Mouse (Mus musculus) hindbrain, embryonic 13.5 days (tissue): ENCODE results near the gene Plxdc2. TPM values are rescaled to one million over a fixed set of nuclear protein-coding genes. Genes with fewer than 3 reads are reported as not detected.

Experiments used
- ATAC-seq: fragments of 200-750 bp; cut with Nextera tagmentation; 2 replicates; pipeline ENCODE4 v1.8.0; 2017; ENCODE audit warnings: moderate TSS enrichment; ENCODE audit not compliant: low FRiP score
- H3K27ac ChIP-seq: fragments of 300-500 bp; sonication (generic); 2 replicates; pipeline ENCODE4 v1.5.1; 2015; ENCODE audit warnings: inconsistent platforms, mild to moderate bottlenecking, moderate library complexity
- H3K27me3 ChIP-seq: fragments of 300-500 bp; sonication (generic); 2 replicates; pipeline ENCODE4 v1.6.1; 2015; ENCODE audit warnings: mild to moderate bottlenecking, inconsistent platforms
- H3K36me3 ChIP-seq: fragments of 300-500 bp; sonication (generic); 2 replicates; pipeline ENCODE4 v1.6.1; 2015; ENCODE audit warnings: mild to moderate bottlenecking, inconsistent platforms
- H3K4me1 ChIP-seq: fragments of 300-500 bp; sonication (generic); replicated peaks from 2 replicates; pipeline ENCODE4 v1.6.1; 2015; ENCODE audit warnings: inconsistent platforms
- H3K4me2 ChIP-seq: fragments of 300-500 bp; sonication (generic); 2 replicates; pipeline ENCODE4 v1.6.1; 2015; ENCODE audit warnings: inconsistent platforms, mild to moderate bottlenecking, moderate library complexity
- H3K4me3 ChIP-seq: fragments of 300-500 bp; sonication (generic); 2 replicates; pipeline ENCODE4 v1.5.1; 2015; ENCODE audit warnings: mild to moderate bottlenecking, inconsistent platforms
- H3K9ac ChIP-seq: fragments of 300-500 bp; sonication (generic); 2 replicates; pipeline ENCODE4 v1.6.1; 2015; ENCODE audit warnings: mild to moderate bottlenecking, inconsistent platforms
- H3K9me3 ChIP-seq: fragments of 300-500 bp; sonication (generic); 2 replicates; pipeline ENCODE4 v1.6.1; 2016; ENCODE audit warnings: inconsistent platforms
- WGBS: fragments of 180-500 bp; shearing (Covaris S2); methylation state at CpG from one replicate; pipeline ENCODE4 v1.1.7; 2015; 5-methylcytosine and 5-hydroxymethylcytosine counted together
- polyA plus RNA-seq: library from polyadenylated mRNA; unstranded; fragments of >200 nt; fragmentation: Nextera tagmentation; extraction: Ambion mirVana; gene quantifications from 2 replicates; pipeline ENCODE4 v1.2.1, GENCODE M21; 2015

The Plxdc2 gene
- polyA plus RNA-seq, 1 experiment from 2014 or later = 23.2 TPM

- Histone ChIP-seq H3K27me3 (no peaks in the 10 kb centered on the region), H3K36me3 (no peaks in the 10 kb centered on the region), H3K27ac (no peak overlapping the region), H3K4me2 (no peak overlapping the region), H3K9ac (no peak overlapping the region), H3K4me3 (no peak overlapping the region), H3K9me3 (no peaks in the 10 kb centered on the region), H3K4me1 (peaks cover 6% of the 10 kb centered on the region; the same call in 1 of the 2 replicates)
- ATAC-seq = no peak
- 86% methylated on average over 4 of the region's 4 CpGs for WGBS
These were observed 91.8 kb downstream of the Plxdc2 start for GRCm38 (mm10) chr2:16447936-16448335.

GRCm38 (mm10) chr2:16450838-16451665 is 94.9 kb downstream of the Plxdc2 start:
- H3K27me3 ChIP-seq = no peaks in the 10 kb centered on the region
- no peak overlapping the region for H3K27ac ChIP-seq
- H3K9me3 ChIP-seq = no peaks in the 10 kb centered on the region
- H3K4me3 ChIP-seq = no peak overlapping the region
- no peak overlapping the region for H3K9ac ChIP-seq
- ATAC-seq = peak; percentile 76
- 53% methylated on average over 7 of the region's 7 CpGs for WGBS
- peaks cover 6% of the 10 kb centered on the region; the same call in 1 of the 2 replicates for H3K4me1 ChIP-seq
- no peak overlapping the region for H3K4me2 ChIP-seq
- H3K36me3 ChIP-seq = no peaks in the 10 kb centered on the region

GRCm38 (mm10) chr2:16451666-16452009 is 95.5 kb downstream of the Plxdc2 start:
- Histone ChIP-seq H3K4me2 (no peak overlapping the region), H3K4me1 (peaks cover 10% of the 10 kb centered on the region; the same call in 1 of the 2 replicates), H3K9ac (no peak overlapping the region), H3K4me3 (no peak overlapping the region), H3K36me3 (no peaks in the 10 kb centered on the region), H3K27ac (no peak overlapping the region), H3K27me3 (no peaks in the 10 kb centered on the region), H3K9me3 (no peaks in the 10 kb centered on the region)
- WGBS = 92% methylated on average over 4 of the region's 4 CpGs
- ATAC-seq = no peak

GRCm38 (mm10) chr2:16452080-16452479 is 96.0 kb downstream of the Plxdc2 start:
- Histone ChIP-seq H3K9me3 (no peaks in the 10 kb centered on the region), H3K36me3 (no peaks in the 10 kb centered on the region), H3K4me1 (peaks cover 11% of the 10 kb centered on the region; the same call in 1 of the 2 replicates), H3K4me3 (no peak overlapping the region), H3K9ac (no peak overlapping the region), H3K4me2 (no peak overlapping the region), H3K27me3 (no peaks in the 10 kb centered on the region), H3K27ac (no peak overlapping the region)
- WGBS = 95% methylated on average over 3 of the region's 3 CpGs
- no peak for ATAC-seq

- Histone ChIP-seq H3K27me3 (no peaks in the 10 kb centered on the region), H3K9me3 (no peaks in the 10 kb centered on the region), H3K9ac (no peak overlapping the region), H3K4me2 (no peak overlapping the region), H3K4me3 (no peak overlapping the region), H3K4me1 (0 out of 2 replicates have a peak, but pooled peaks cover 5% of the 10 kb centered on the region), H3K36me3 (no peaks in the 10 kb centered on the region), H3K27ac (no peak overlapping the region)
- ATAC-seq = no peak
- 85% methylated on average over 1 of the region's 1 CpGs for WGBS
These were observed 100.2 kb downstream of the Plxdc2 start for GRCm38 (mm10) chr2:16456264-16456780.

GRCm38 (mm10) chr2:16459490-16459889 is 103.4 kb downstream of the Plxdc2 start:
- Histone ChIP-seq H3K36me3 (no peaks in the 10 kb centered on the region), H3K27me3 (no peaks in the 10 kb centered on the region), H3K4me3 (no peak overlapping the region), H3K9ac (no peak overlapping the region), H3K4me2 (no peak overlapping the region), H3K4me1 (0 out of 2 replicates have a peak, but pooled peaks cover 5% of the 10 kb centered on the region), H3K27ac (no peak overlapping the region), H3K9me3 (no peaks in the 10 kb centered on the region)
- ATAC-seq = no peak
- 55% methylated on average over 1 of the region's 1 CpGs for WGBS

GRCm38 (mm10) chr2:16470099-16470498 is 114.0 kb downstream of the Plxdc2 start:
- H3K27me3 ChIP-seq = no peaks in the 10 kb centered on the region

GRCm38 (mm10) chr2:16483943-16484342 is 127.8 kb downstream of the Plxdc2 start:
- no peak overlapping the region for H3K9ac ChIP-seq
- no peaks in the 10 kb centered on the region for H3K36me3 ChIP-seq
- no peaks in the 10 kb centered on the region for H3K4me1 ChIP-seq
- H3K27me3 ChIP-seq = no peaks in the 10 kb centered on the region
- WGBS = 91% methylated on average over 2 of the region's 2 CpGs
- no peak overlapping the region for H3K4me3 ChIP-seq
- no peak for ATAC-seq
- H3K9me3 ChIP-seq = no peaks in the 10 kb centered on the region
- H3K27ac ChIP-seq = no peak overlapping the region
- H3K4me2 ChIP-seq = no peak overlapping the region

More at GRCm38 (mm10) chr2:16470099-16470498, 114.0 kb downstream of the Plxdc2 start:
- Histone ChIP-seq H3K4me1 (no peaks in the 10 kb centered on the region), H3K36me3 (no peaks in the 10 kb centered on the region), H3K4me3 (no peak overlapping the region), H3K9ac (no peak overlapping the region), H3K9me3 (no peaks in the 10 kb centered on the region), H3K4me2 (no peak overlapping the region), H3K27ac (no peak overlapping the region)
- 74% methylated on average over 3 of the region's 3 CpGs for WGBS
- no peak for ATAC-seq

- Histone ChIP-seq H3K4me3 (no peak overlapping the region), H3K4me1 (no peaks in the 10 kb centered on the region), H3K9me3 (no peaks in the 10 kb centered on the region), H3K4me2 (no peak overlapping the region), H3K27ac (no peak overlapping the region), H3K9ac (no peak overlapping the region), H3K27me3 (no peaks in the 10 kb centered on the region), H3K36me3 (no peaks in the 10 kb centered on the region)
- 85% methylated on average over 3 of the region's 3 CpGs for WGBS
- no peak for ATAC-seq
These were observed 129.9 kb downstream of the Plxdc2 start for GRCm38 (mm10) chr2:16485970-16486369.

- WGBS = 84% methylated on average over 3 of the region's 3 CpGs
- no peak overlapping the region for H3K27ac ChIP-seq
- no peaks in the 10 kb centered on the region for H3K27me3 ChIP-seq
- H3K9me3 ChIP-seq = no peaks in the 10 kb centered on the region
- ATAC-seq = no peak
- no peak overlapping the region for H3K4me3 ChIP-seq
- H3K9ac ChIP-seq = no peak overlapping the region
- H3K4me1 ChIP-seq = no peaks in the 10 kb centered on the region
- no peaks in the 10 kb centered on the region for H3K36me3 ChIP-seq
- H3K4me2 ChIP-seq = no peak overlapping the region
These were observed 135.1 kb downstream of the Plxdc2 start for GRCm38 (mm10) chr2:16491242-16491641.

GRCm38 (mm10) chr2:16502843-16503242 is 146.7 kb downstream of the Plxdc2 start:
- Histone ChIP-seq H3K36me3 (no peaks in the 10 kb centered on the region), H3K9ac (no peak overlapping the region), H3K4me1 (no peaks in the 10 kb centered on the region), H3K27me3 (no peaks in the 10 kb centered on the region), H3K4me2 (no peak overlapping the region), H3K9me3 (no peaks in the 10 kb centered on the region), H3K4me3 (no peak overlapping the region), H3K27ac (no peak overlapping the region)
- peak; percentile 59; the same call in 1 of the 2 replicates for ATAC-seq
- 41% methylated on average over 1 of the region's 1 CpGs for whole genome bisulfite sequencing

GRCm38 (mm10) chr2:16507540-16508230 is 151.6 kb downstream of the Plxdc2 start:
- 60% methylated on average over 3 of the region's 3 CpGs for WGBS
- no peaks in the 10 kb centered on the region for H3K9me3 ChIP-seq
- no peak overlapping the region for H3K27ac ChIP-seq
- no peaks in the 10 kb centered on the region for H3K4me1 ChIP-seq
- H3K4me3 ChIP-seq = no peak overlapping the region
- H3K27me3 ChIP-seq = no peaks in the 10 kb centered on the region
- H3K4me2 ChIP-seq = no peak overlapping the region
- H3K9ac ChIP-seq = no peak overlapping the region
- ATAC-seq = no peak
- H3K36me3 ChIP-seq = no peaks in the 10 kb centered on the region
